ENCODE assay signal across 8 mouse cellular contexts in the genomic region with DNA sequence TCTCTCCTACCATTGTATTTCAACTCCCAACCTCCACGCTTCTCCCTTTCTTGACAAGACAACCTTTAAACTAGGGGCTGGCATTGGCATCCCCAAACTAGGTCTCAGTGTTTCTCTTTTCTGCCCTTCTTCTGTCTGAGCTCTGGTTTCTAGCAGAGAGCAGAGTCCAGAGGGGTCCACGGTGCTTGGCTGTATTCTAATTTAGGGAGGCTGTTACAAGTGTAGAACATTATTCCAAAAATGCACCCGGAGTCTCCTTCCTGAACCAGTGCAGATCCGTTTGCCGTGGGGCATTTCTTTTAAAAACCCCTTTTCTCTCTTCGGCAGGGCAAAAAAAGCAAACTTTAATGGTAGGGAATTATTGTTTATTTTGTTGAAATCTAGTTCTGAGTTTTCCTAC. TPM values are rescaled to one million over a fixed set of nuclear protein-coding genes. Genes with fewer than 3 reads are reported as not detected.
DNase-seq lines count a peak whose midpoint lies in the region; ATAC-seq and TF ChIP-seq lines count a peak whose summit lies in the region.

No protein-coding gene starts in this region.

- peak overlapping the region; percentile 93 for H3K27ac ChIP-seq in thymus, adult 2 months (ENCODE audit: control insufficient read depth, insufficient read depth, low read length)
- peak overlapping the region; percentile 100 for H3K27ac ChIP-seq in limb, embryonic 11.5 days (replicated peaks; ENCODE audit: low read depth, low read length)
- peak overlapping the region; percentile 99 for H3K27ac ChIP-seq in neural tube, embryonic 15.5 days (replicated peaks)

- no peak for ATAC-seq in erythroblast, adult 5-6 weeks (replicated peaks; ENCODE audit: low FRiP score, poor library complexity, severe bottlenecking)
- ATAC-seq in limb, embryonic 11.5 days (ENCODE audit: insufficient number of reproducible peaks, low FRiP score, low TSS enrichment, low read depth): no peak
- ATAC-seq in neural tube, embryonic 15.5 days (ENCODE audit: low FRiP score): no peak
- no peak for ATAC-seq in inflammation-experienced regulatory T-cells, adult 6 months

- no peaks in the 10 kb centered on the region for H3K27me3 ChIP-seq in erythroblast, embryonic 14.5 days (ENCODE audit: control insufficient read depth)
- no peaks in the 10 kb centered on the region for H3K27me3 ChIP-seq in thymus, adult 2 months (ENCODE audit: control insufficient read depth, insufficient read depth, low read length)
- H3K27me3 ChIP-seq in limb, embryonic 11.5 days (ENCODE audit: control insufficient read depth, insufficient read depth, low read length): no peaks in the 10 kb centered on the region
- H3K27me3 ChIP-seq in neural tube, embryonic 15.5 days (replicated peaks): no peaks in the 10 kb centered on the region

- no peak overlapping the region; the same call in 1 of the 2 replicates for H3K9ac ChIP-seq in limb, embryonic 11.5 days (ENCODE audit: low read length)
- peak overlapping the region; percentile 43; the same call in 1 of the 2 replicates for H3K9ac ChIP-seq in neural tube, embryonic 15.5 days (replicated peaks)

- H3K9me3 ChIP-seq in erythroblast, embryonic 14.5 days (ENCODE audit: control insufficient read depth, low read length): no peaks in the 10 kb centered on the region
- no peaks in the 10 kb centered on the region for H3K9me3 ChIP-seq in limb, embryonic 11.5 days (ENCODE audit: control insufficient read depth, low read length)
- H3K9me3 ChIP-seq in neural tube, embryonic 15.5 days (replicated peaks): no peaks in the 10 kb centered on the region

- H3K4me2 ChIP-seq in limb, embryonic 11.5 days (ENCODE audit: low read depth, severe bottlenecking): peak overlapping the region; percentile 96
- peak overlapping the region; percentile 84 for H3K4me2 ChIP-seq in neural tube, embryonic 15.5 days

- under 1% methylated on average over 6 of the region's 6 CpGs for WGBS in thymus, adult 2 months
- under 1% methylated on average over 6 of the region's 6 CpGs for WGBS in limb, embryonic 11.5 days
- under 1% methylated on average over 6 of the region's 6 CpGs for WGBS in neural tube, embryonic 15.5 days

- no peak for TF ChIP-seq POLR2A in thymus, adult 2 months (IDR thresholded peaks at IDR 0.05; ENCODE audit: control insufficient read depth, extremely low read depth, insufficient read depth, low read length, poor library complexity)

- no peak for TF ChIP-seq CTCF in thymus, adult 2 months (IDR thresholded peaks at IDR 0.05; ENCODE audit: borderline replicate concordance, control insufficient read depth, extremely low read depth, insufficient read depth, low read length, poor library complexity)

- H3K36me3 ChIP-seq in erythroblast, embryonic 14.5 days (ENCODE audit: control insufficient read depth): peaks cover 24% of the 10 kb centered on the region
- H3K36me3 ChIP-seq in thymus, adult 2 months (ENCODE audit: control insufficient read depth, insufficient read depth, low read length): no peaks in the 10 kb centered on the region
- no peaks in the 10 kb centered on the region for H3K36me3 ChIP-seq in limb, embryonic 11.5 days (ENCODE audit: control insufficient read depth, insufficient read depth, low read length)
- H3K36me3 ChIP-seq in neural tube, embryonic 15.5 days: no peaks in the 10 kb centered on the region

- DNase-seq in thymus, adult 2 months: peak; percentile 36
- DNase-seq in thymus, postnatal 0 days (ENCODE audit: low spot score): no peak
- peak; percentile 55 for DNase-seq in limb, embryonic 11.5 days (ENCODE audit: low spot score)
- DNase-seq in urinary bladder, postnatal 14 days (ENCODE audit: low spot score): no peak

- H3K4me3 ChIP-seq in erythroblast, embryonic 14.5 days (replicated peaks): peak overlapping the region; percentile 98
- peak overlapping the region; percentile 12; the same call in 1 of the 2 replicates for H3K4me3 ChIP-seq in thymus, adult 2 months (ENCODE audit: control insufficient read depth, insufficient read depth, low read length)
- H3K4me3 ChIP-seq in limb, embryonic 11.5 days (ENCODE audit: low read depth, low read length): peak overlapping the region; percentile 5; the same call in 1 of the 2 replicates
- H3K4me3 ChIP-seq in neural tube, embryonic 15.5 days (replicated peaks): peak overlapping the region; percentile 100

- H3K4me1 ChIP-seq in erythroblast, embryonic 14.5 days (ENCODE audit: control insufficient read depth): peaks cover 70% of the 10 kb centered on the region
- H3K4me1 ChIP-seq in thymus, adult 2 months (replicated peaks; ENCODE audit: control insufficient read depth, insufficient read depth, low read length): peaks cover 51% of the 10 kb centered on the region
- peaks cover 45% of the 10 kb centered on the region for H3K4me1 ChIP-seq in limb, embryonic 11.5 days (ENCODE audit: control insufficient read depth, insufficient read depth, low read length)
- peaks cover 50% of the 10 kb centered on the region for H3K4me1 ChIP-seq in neural tube, embryonic 15.5 days

RNA-seq across cellular contexts. Expression of gene Ssbp3, which starts 0.7 kb away (rescaled TPM):
- 93.7 and 94.2 TPM in 2 replicates for polyA plus RNA-seq in erythroblast, embryonic 14.5 days (2012)
- total RNA-seq in erythroblast, adult 5-6 weeks (2015; ENCODE audit: low replicate concordance): 55.9 and 73.4 TPM in 2 replicates
- total RNA-seq in erythroblast, adult 5-6 weeks (2017; ENCODE audit: low replicate concordance): 49.8 and 56.6 TPM in 2 replicates
- 130 and 147 TPM in 2 replicates for polyA plus RNA-seq in thymus, adult 2 months (2012; rRNA removed)
- polyA plus RNA-seq in thymus, postnatal 0 days (2015; fragmentation: Nextera tagmentation; extraction: Ambion mirVana): 93.6 and 106 TPM in 2 replicates
- 179 and 186 TPM in 2 replicates for polyA plus RNA-seq in limb, embryonic 11.5 days (2014; fragmentation: Nextera tagmentation; extraction: Ambion mirVana)
- polyA plus RNA-seq in neural tube, embryonic 15.5 days (2015; fragmentation: Nextera tagmentation; extraction: Ambion mirVana): 118 and 130 TPM in 2 replicates
- 10 to 100 TPM; 36.1 to 45.6 (median 43.4) TPM for polyA plus RNA-seq in inflammation-experienced regulatory T-cells, adult 6 months (2017; shearing (Covaris generic))

Comparison
In these comparisons a context has a peak if more than half of its experiments do, and no peak if none do; other contexts are left out.
1. DNase-seq: peak in thymus, adult 2 months (single experiment) and limb, embryonic 11.5 days (single experiment); none in thymus, postnatal 0 days (single experiment) and urinary bladder, postnatal 14 days (single experiment).
2. H3K4me3 ChIP-seq: peak in every context shown above with its lines; median percentile 100 in neural tube, embryonic 15.5 days; 98 in erythroblast, embryonic 14.5 days; 12 in thymus, adult 2 months; 5 in limb, embryonic 11.5 days.
3. Peak in every context shown above with its lines, with median percentiles within 50 percentile points of each other: H3K27ac ChIP-seq.